Mouse (Mus musculus) gonadal fat pad, adult 2 months (tissue): ENCODE results near the gene Tgif1. TPM values are rescaled to one million over a fixed set of nuclear protein-coding genes. Genes with fewer than 3 reads are reported as not detected.

ENCODE experiments used
- DNase-seq: peaks from one replicate; pipeline ENCODE4 v3.0.0-alpha.2; 2012; ENCODE audit warnings: low read depth
- polyA plus RNA-seq: library from polyadenylated mRNA; depleted of rRNA; stranded (reverse); fragments of >200 nt; gene quantifications from 2 replicates; pipeline ENCODE4 v1.2.3, GENCODE M21; 2012

Tgif1 gene
- polyA plus RNA-seq, 1 experiment, result 53.2 TPM

DNA sequence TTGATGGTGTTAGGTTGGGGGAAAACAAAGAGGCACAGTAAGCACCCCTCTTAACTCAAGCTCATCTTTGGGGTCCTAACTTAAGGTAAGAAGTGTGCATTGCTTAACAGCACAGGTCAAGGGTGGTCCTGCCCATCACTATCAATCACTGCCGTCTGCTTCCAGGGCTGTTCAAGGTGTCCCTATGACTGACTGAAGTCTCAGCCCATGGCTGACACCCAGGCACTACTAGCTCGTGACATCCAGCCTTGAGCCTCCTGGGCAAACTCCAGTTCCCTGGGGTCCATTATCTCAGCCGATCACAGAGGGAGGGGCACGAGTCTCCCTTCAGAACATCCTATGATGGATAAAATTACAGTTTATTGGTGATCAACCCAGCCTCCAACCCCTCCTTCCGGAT is 12.7 kb upstream of the Tgif1 start:
- no peak for DNase-seq

DNA sequence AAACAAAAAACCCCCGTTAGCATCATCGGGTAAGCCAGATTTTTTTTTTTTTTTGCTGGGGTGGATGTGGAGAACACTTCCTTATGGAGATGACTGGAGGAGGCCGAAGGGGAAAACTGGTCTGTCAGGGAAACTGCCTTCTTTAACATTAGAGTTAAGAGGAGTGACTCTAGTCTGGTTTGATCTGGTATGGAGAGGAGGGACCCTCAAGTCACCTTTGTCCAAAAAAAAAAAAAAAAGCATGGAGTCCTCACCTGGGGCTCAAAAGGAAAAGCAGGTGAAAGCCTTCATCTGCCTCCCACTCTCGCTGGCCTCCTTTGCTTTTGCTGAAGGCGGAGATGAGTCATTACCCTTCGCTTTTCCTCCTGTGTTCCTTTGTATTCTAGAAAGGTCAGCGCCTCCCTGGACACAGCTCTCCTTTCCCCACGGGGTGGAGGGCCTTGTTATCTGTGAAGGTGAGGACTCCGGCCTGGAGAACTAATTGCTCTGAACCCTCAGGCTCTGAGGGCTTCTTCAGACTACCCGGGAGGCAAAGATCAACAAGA is 11.8 kb upstream of the Tgif1 start:
- no peak for DNase-seq

DNA sequence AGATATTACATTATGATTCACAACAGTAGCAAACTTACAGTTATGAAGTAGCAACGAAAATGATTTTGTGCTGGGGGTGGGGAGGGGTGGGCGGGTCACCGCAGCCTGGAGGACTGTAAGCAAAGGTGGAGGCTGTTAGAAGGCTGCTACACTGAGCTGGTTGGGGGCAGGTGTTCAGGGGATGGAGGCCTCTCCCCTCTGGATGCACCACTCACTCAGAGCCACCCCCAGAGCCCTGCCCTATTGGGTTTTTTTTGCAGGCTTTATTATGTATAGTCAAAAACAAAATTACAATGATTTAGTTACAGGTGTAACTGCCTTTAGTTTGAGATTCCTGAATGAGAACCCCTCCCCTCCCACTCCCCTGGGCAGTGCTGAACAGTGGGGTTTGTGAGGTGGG is 11.3 kb upstream of the Tgif1 start:
- DNase-seq, result no peak

DNA sequence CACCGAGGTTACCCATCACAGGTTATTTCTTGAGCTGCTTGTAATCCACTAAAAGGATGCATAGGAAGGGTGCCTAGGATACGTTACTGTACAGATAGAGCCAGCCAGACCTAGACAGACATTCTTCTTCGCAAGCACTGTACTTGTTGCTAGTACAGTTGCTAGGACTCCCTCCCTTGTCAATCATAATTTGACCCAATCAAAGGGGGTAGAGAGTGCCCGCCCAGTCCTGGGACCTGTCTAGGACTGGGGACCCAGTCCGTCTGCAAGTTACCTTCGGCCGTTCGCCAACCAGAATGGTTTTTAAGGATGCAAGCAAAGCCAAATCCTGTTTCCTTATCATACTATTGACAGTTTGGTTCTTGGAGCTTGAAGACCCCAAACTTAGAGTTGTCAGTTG is 10.8 kb upstream of the Tgif1 start:
- DNase-seq, result no peak

DNA sequence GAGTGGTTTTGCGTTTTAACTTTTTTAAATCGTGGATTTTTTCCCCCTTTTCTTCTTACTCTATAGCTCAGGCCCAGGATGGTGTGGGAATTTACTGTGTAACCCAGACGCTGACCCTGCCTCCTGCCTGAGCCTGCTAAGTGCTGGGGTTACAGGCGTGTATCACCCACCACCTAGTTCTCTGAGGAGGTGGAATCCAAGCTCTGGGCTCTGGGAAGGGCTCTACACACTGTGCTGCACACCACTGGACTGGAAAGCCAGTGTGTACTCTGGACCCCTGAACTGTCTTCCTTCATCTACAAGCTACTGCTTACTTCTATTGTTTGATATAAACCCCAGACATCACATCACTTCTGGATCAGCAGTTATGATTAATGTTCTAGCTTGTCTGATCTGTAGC is 5.5 kb upstream of the Tgif1 start:
- no peak for DNase-seq

DNA sequence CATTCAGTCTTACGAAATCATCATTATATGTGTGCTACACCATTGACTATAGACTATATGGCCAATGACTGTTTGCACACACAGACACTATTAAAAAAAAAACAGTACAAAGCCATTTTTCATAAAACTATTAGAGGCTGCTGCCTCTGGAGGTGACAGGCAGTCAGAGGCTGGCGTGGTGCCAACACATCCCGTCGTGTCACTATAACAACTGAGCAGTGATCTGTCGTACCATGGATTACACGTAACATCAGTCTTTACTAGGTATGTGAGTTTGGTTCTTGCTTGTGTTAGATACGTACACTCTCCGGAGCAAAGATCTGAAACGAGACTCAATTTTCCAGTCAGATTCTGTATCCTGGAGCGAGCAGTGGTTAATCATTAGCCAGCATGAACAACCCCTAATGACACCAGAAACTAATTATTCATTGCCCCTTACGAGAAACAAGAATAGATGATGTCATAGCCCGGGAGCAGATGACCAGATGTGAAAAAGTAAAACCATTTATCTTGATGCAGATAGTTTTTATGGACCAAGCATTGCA is 3.6 kb upstream of the Tgif1 start:
- DNase-seq, result no peak

DNA sequence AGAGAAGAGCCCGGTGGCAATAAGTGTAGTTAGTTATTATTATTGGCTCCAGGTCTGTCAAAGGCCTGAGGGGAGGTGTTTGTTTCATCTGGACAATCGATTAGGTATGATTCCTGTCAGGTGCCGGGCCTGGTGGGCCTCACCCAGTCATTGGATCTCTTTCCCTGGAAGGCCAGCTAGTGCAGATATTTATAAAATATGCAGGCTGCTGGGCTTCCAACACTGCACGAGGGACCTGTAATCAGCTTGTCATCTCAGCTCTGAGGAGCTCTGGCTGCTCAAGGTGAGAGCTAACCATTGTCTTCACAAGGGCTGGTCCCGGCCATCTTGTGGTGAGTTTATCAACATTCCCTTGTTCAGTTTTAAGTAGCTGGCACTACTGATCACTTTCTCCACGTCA is 675 bp upstream of the Tgif1 start:
- DNase-seq, result no peak

DNA sequence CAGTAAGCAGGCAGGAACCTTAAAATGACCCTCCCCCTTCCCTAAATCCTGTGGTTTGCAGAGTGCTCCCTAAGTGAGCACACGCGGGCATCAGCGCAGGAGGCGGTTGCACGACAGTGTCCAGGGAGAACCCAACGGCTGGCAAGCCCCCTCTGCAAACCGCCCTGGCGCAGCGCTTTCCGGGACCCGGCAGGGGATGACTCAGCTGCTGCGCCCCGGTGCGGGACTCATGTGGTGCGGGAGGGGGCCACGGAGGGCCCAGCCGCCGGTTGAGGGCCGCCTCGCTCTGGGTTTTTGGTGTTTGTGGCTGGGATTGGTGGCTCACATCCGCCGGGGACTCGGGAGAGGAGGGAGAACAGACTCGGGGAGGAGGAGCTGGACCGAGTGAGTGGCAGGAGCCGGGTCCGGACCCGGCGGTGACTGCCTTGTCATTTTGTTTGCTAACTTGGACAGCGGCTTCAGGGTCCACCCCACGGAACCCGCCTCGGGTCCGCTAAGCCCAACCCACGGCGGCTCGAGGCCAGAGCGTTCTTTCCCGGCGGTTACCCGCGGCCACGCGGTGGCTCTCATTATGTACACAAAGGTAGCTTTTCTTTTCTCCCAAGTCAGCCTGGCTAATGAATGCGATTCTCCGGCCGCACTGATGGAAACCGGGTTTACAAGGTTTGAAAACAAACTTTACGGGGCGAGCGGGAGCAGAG is 510 bp downstream of the Tgif1 start:
- DNase-seq, result no peak

DNA sequence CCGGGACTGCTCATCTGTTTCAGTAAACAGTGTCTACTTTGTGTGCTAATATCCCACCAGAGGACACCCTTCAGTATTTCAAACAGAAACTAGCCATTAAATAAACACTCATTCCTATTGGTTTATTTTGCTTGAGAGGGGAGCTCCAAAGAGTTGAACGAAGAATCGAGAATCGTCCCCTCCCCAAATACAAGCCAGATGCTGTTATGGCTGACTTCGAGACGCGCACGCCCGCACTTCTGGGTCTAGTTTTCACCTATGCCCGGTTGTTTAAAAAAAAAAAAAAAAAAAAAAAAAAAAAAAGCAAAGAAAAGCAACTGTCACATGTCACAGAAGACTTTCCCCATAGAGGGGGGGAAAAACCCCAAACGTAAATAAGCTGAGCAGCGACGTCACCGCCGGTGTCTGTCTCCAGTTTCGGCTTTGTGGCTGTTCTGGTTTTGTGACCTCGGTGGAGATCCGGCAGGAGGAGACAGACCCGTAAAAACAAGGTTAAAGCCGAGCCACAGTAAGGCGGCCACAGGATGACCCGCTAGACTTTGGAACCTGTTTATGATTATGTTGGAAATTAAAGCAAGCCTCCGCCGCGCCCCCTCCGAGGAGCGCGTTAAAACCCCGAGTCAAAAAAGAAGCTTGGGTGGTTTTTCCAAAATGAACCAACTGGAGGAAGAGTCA is 1.2 kb downstream of the Tgif1 start:
- DNase-seq, result no peak

DNA sequence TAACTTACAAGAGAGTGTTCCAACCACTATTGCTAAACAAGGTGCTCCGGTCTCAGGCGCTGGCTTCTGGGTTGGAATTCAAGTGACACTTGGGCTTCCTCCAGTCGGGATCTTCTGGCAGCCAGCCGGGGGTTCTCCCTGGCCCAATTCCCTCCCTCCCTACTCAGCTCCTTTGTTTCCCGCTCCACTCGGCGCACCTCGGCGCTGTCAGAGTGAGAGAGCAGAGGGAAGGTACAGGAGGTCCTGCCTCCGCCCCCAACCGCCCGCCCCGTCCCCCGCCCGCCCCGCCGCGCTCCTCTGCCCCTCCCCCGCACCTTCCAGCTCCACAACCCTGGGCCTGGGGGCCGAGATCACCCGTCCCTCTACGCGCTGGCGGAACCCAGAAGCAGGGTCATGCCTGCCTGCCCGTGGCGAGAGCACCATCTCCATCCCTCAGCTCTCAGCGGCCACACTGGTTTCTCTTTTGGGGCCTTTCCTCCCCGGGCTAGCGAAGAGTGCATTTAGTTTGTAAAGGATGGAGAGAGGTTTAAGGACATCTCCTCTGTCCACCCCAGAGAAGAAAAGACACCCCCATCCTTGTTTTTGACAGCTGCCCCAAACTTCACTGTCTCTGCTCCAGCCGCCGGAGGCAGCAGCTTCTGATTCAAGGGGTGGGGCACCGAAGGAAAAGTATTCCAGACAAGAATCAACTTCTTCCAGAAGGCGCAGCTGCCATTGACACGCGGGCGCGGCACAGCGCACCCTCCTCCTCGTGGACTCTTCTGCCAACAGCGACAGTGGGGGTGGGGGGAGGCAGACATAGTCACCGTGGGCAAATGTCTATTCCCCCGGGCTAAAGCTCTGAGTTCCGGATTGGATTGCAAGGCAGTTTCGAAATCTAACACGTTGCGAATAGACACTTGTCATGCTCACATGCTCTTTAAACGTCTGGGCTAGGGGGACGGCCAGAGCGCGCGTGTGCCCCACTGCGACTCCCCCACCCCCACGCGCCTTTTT is 2.1 kb downstream of the Tgif1 start:
- no peak for DNase-seq

DNA sequence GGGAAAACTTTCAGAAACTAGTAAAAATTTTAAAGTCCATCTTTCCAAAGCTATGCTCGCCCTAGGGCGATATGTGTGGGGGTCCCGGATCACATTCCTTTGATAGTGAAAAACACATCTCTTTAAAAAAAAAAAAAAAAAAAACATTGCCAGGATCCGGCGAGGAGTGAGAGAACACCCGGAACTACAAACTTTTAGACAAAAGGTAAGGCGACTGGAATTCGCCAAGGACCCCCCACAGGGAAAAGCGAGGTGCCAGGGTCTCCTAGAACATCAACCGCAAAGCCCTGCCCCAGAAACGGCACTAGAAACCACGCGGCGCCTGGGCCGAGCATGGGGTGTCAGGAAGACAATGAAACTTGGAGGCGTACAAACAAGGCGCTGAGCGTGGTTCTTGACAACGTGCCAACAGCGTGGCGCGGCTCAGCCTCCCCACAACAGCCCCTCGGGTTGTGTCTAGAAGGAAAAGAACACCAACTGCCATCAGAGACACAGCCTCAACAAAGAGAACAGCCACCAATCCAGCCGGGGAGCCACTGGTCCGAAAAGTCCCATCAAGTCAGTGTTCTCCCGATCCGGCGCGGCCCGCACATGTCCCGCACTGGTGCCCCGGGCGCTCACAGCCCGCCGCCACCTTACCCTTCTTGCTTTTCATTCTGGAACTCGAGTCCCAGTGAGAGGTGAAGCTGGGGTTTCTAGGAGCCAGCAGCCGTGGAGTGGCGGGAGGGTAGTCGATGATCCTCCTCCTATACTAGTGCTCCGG is 2.9 kb downstream of the Tgif1 start:
- no peak for DNase-seq

DNA sequence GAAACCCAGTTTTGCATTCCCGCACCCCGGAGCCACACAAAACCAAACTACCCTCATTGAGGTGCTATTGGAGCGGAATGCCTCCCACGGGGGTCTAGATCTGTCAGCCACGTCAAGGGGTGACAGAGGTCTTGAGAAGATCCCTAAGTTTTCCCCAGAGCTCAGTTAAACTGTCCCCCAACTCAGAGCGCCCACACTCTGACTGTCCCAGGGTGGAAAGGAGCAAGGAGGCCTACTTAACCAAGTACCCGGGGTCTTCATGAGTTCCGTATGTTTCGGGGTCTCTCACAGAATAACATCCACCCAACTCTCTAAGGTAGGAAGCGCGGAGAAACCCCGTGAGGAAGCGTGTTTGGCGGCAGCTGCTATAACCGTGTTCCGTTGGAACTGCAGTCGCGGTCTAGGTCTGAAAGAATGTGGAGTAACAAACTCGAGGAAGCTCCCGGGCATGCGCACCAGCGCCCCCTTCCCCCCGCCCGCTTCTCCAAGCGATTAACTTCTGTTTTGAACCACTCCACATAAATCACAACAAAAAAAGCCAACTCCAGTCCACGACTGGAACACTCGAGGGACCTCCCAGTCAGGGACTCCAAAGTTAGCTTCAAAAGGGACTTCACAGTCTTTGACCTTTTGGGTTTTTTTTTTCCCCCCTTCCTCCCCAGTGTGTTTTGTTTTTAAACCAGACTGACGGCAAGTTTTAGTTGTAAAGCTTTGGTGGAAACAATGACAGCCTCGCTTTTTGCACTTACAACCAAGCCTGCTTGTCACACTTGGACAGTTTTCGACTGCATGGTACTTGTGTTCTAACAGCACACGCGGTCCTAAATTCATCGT is 3.7 kb downstream of the Tgif1 start:
- no peak for DNase-seq

DNA sequence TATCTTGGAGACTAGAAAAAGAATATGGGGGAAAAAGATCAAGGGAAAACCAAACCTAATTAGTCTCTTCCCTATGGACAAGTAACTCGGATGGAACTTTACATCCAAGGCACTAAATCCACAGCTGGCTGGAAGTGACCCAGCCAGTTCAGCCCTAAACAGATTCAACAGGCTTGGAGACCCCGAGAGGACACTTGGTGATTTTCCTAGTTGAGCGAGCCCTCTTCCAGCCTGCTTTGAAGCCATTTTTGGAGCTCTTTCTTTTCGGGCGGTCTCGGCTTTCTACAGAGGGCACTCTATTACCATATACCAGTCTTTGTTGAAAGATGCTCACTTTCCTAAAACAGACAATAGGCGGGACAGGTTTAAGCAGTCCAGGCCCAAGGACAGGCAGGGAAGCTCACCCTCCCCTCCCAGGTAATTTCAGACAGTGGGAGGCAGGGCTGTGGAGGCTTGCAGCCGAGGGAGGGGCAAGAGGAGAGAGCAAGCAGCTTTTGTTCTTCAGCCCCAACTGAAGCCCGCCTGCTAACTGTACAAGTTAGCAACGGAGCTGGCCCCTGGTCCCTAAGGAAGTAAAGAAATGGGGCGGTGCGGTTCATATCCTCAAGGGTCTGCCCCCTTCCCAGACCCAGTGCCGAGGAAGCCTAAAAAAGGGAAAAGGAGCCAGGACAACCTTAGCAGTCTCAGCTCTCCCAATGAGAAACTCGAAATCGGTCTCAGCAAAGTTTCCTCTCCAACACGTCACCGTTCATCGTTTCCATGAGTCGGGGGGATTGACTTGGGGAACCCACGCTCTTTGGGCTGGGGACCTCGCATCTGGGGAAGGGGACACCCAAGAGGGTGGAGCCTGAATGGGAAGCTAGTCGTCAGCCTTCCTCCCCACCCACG is 4.6 kb downstream of the Tgif1 start:
- DNase-seq, result no peak

DNA sequence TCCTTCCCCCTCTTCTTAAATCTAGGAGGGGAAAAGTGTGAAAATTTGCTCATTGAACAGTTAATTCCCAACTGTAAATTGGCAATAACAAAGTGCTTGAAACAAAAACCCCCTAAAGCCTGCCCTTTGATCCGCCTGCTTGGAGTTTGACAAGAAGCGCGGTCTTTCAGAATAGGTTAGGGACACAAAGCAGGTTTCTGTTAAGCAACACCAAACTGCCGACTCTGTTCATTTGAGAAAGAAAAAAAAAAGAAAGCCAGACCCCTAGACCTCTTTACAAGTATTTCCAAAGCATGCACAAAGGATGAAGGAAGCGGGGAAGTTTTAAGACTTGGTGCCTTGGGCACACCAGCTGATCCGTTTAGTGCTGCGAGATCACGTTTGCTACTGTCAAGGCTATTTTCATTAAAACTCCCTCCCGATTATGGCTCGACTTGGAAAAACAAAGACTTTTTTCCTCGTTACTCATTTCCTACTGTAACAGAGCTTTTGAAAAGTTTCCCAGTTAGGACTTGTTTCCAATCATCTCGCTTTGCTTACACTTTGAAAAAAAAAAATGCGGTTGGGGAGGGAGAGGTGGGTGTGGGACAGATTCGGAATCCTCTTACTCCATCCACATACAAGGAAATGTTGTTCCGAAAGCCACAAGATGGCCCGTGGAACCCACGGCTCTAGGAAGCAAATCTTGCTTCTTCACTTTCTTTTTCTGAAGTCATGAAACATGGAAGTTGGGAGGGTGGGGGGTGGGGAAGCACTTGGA is 5.4 kb downstream of the Tgif1 start:
- DNase-seq, result no peak

DNA sequence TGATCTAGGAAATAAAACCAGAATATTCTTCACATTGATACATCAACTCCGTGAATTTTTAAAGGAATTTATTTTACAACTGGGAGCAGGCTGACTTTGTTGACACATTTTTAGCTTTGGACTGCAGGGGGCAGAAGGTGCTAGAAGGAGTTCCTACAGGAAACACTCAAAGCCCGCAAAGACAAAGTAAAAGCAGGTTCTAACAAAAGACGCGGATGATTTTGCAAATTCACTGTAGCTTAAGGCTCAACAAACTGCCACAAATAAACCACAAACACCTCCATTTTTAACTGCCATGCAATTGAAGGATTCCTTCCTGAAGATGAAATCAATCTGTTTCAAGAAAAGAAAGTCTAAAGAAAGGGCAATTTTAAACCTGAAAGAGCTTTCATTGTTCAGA is 6.3 kb downstream of the Tgif1 start:
- DNase-seq, result no peak

DNA sequence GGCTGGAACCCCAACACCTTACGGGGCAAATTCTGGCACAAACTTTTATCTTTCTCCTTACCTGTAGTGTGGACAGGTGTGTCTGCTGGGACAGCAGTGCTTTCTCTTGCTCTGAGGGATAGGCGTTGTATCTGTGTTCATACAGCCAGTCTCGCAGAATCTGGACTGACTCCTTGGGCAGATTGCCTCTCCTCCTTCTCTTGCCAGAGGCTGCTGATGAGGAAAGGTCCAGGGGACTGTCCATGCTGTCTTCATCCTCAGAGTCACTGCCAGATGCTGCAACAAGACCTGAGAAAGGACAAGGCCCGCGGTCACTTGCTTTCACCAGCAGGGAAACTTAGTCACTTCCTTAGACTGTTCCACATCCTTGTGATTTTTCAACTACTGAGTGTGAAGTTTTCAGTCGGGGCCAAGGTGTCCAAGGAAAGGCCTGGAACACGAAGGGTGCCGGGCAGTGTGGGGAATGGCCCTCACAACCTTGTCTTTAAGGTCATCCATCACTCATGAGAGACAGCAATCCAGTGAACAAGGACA is 7.2 kb downstream of the Tgif1 start:
- no peak for DNase-seq

DNA sequence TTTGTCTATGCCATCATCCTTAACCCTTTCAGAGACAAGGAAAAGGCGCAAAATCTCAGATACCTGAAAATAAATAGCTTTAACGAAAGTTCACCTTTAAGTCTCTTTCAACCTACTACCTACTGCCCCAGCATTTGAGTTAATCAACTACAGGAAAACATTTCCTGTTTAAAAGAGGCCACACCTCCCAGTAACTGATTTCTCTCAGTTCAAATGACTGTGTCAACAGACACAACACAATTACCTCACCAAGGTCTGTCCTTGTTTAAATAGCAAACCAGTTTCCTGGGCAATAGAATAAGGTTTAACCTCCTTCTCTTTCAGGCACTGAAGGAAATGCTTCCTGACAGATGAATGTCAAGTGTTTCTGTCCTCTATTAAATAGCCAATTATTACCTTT is 7.8 kb downstream of the Tgif1 start:
- no peak for DNase-seq

DNA sequence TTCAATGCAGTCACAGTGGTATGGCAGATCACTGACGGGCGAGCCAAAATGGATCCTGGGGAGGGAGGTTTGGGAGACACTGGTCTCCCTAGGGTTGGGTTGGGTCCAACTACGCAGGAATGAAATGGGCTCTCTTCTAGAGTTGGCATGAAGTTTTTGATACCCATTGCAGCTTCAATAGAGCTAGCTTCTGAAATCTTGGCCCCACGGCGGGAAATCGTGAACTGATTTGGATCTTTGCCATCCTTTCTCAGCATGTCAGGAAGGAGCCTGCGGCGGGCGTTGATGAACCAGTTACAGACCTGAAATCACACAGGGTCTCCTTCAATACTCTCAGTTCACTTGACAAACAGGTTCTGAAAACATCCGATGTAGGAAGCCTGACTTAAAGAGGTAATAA is 8.4 kb downstream of the Tgif1 start:
- no peak for DNase-seq
